Mouse (Mus musculus): ENCODE results near the gene Bsn. TPM values are rescaled to one million over a fixed set of nuclear protein-coding genes. Genes with fewer than 3 reads are reported as not detected.
A peak's percentile ranks its signal among the peaks of the same experiment; 100 is the strongest.

The Bsn gene
- polyA plus RNA-seq, 1 experiment from 2014 or later, result 2.5 TPM

DNA sequence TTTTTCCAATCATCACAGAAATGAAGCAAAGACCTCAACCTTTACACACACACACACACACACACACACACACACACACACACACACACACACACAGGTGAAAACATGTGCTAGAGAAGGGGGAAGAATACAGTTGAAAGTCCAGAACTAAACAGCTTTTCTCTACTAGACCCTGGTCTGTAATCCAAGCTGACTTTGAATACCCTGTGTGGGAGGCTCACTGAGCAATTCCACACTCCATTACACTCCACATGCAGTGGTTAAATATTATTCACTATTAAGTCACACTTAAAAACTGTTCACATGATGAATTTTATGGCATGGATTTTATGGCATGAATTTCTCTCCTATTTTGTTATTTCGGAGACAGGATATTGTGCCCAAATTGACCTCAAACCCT lies 33.4 kb upstream of the Bsn start:
- Histone ChIP-seq H3K4me3 (ENCODE audit: low read depth, low read length) (no peak overlapping the region), H3K27ac (ENCODE audit: low read depth, low read length) (no peak overlapping the region), H3K4me1 (replicated peaks; ENCODE audit: control insufficient read depth, insufficient read depth, low read length) (no peaks in the 10 kb centered on the region), H3K9me3 (ENCODE audit: control insufficient read depth, low read length) (no peaks in the 10 kb centered on the region), H3K27me3 (ENCODE audit: control insufficient read depth, insufficient read depth, low read length) (no peaks in the 10 kb centered on the region), H3K4me2 (ENCODE audit: low read depth, low read length, severe bottlenecking) (no peak overlapping the region), H3K36me3 (ENCODE audit: control insufficient read depth, insufficient read depth, low read length) (no peaks in the 10 kb centered on the region), H3K9ac (ENCODE audit: low read length) (no peak overlapping the region)
- DNase-seq (ENCODE audit: low spot score), result no peak
- WGBS, result 98% methylated on average over 1 of the region's 1 CpGs
- no peak for ATAC-seq (replicated peaks; ENCODE audit: low FRiP score)

GRCm38 (mm10) chr9:108221566-108221965 lies 31.4 kb upstream of the Bsn start:
- no peak overlapping the region for H3K9ac ChIP-seq (ENCODE audit: low read length)
- no peaks in the 10 kb centered on the region for H3K36me3 ChIP-seq (ENCODE audit: control insufficient read depth, insufficient read depth, low read length)
- no peak overlapping the region for H3K4me2 ChIP-seq (ENCODE audit: low read depth, low read length, severe bottlenecking)
- 88% methylated on average over 3 of the region's 3 CpGs for WGBS
- no peak overlapping the region for H3K4me3 ChIP-seq (ENCODE audit: low read depth, low read length)
- DNase-seq (ENCODE audit: low spot score) (no peak), ATAC-seq (replicated peaks; ENCODE audit: low FRiP score) (no peak)
- H3K9me3 ChIP-seq (ENCODE audit: control insufficient read depth, low read length), result no peaks in the 10 kb centered on the region
- H3K4me1 ChIP-seq (replicated peaks; ENCODE audit: control insufficient read depth, insufficient read depth, low read length), result no peaks in the 10 kb centered on the region
- H3K27me3 ChIP-seq (ENCODE audit: control insufficient read depth, insufficient read depth, low read length), result no peaks in the 10 kb centered on the region
- H3K27ac ChIP-seq (ENCODE audit: low read depth, low read length), result no peak overlapping the region

DNA sequence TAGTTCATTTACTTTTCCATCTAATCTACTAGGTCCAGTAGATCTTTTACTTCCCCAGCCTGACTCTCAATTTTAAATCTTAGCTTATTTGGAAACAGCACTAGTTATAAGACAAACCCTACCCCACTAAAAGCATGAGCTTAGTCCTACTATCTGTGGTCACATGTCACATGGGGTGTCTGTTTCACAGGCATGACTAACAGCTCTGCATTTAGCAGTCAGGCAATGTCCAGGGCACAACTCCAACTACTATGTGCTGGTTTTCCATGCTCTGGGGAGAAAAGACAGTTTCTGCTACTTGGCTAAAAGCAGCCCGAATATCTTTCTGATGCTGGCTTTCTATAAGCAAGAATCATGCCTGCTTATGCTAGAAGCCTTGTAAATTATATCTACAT lies 30.2 kb upstream of the Bsn start:
- ATAC-seq (replicated peaks; ENCODE audit: low FRiP score), result no peak
- WGBS, result 100% methylated on average over 1 of the region's 1 CpGs
- H3K27me3 ChIP-seq (ENCODE audit: control insufficient read depth, insufficient read depth, low read length), result no peaks in the 10 kb centered on the region

DNA sequence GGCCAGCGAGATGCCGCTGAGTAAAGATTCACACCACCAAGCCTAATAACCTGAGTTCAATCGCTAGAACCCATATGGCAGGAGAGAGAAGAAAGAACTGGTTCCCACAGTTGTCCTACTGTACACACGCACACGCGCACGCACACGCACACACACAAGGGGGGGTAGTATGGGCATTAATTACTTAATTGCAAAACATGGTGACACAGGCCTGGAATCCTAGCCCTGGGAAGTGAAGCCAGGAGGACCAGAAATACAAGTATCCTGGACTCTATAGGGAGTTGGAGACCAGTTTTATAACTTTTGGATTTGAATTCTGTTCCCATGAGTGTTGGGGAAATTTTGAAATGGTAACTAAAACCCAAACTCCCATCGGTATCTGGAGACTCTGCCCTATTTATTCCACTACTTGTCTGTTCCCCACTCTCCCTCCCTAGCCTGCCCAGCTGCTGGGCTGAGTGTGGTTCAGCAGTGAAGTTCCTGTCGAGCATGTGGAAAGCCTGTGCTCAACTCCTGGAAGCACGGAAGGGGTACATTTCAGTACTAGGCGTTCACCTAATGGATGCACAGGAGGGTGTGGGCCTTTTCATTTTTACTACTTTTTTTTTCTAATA lies 29.7 kb upstream of the Bsn start:
- DNase-seq (ENCODE audit: low spot score) (no peak), ATAC-seq (replicated peaks; ENCODE audit: low FRiP score) (no peak)
- Histone ChIP-seq H3K4me2 (ENCODE audit: low read depth, low read length, severe bottlenecking) (no peak overlapping the region), H3K36me3 (ENCODE audit: control insufficient read depth, insufficient read depth, low read length) (no peaks in the 10 kb centered on the region), H3K4me1 (replicated peaks; ENCODE audit: control insufficient read depth, insufficient read depth, low read length) (no peaks in the 10 kb centered on the region), H3K9ac (ENCODE audit: low read length) (no peak overlapping the region), H3K4me3 (ENCODE audit: low read depth, low read length) (no peak overlapping the region), H3K27me3 (ENCODE audit: control insufficient read depth, insufficient read depth, low read length) (no peaks in the 10 kb centered on the region), H3K27ac (ENCODE audit: low read depth, low read length) (no peak overlapping the region), H3K9me3 (ENCODE audit: control insufficient read depth, low read length) (no peaks in the 10 kb centered on the region)
- WGBS, result 89% methylated on average over 12 of the region's 12 CpGs

More for the DNA sequence above, 30.2 kb upstream of the Bsn start:
- Histone ChIP-seq H3K9me3 (ENCODE audit: control insufficient read depth, low read length) (no peaks in the 10 kb centered on the region), H3K9ac (ENCODE audit: low read length) (no peak overlapping the region), H3K27ac (ENCODE audit: low read depth, low read length) (no peak overlapping the region), H3K4me1 (replicated peaks; ENCODE audit: control insufficient read depth, insufficient read depth, low read length) (no peaks in the 10 kb centered on the region), H3K4me2 (ENCODE audit: low read depth, low read length, severe bottlenecking) (no peak overlapping the region), H3K4me3 (ENCODE audit: low read depth, low read length) (no peak overlapping the region), H3K36me3 (ENCODE audit: control insufficient read depth, insufficient read depth, low read length) (no peaks in the 10 kb centered on the region)
- DNase-seq (ENCODE audit: low spot score), result no peak

- ATAC-seq (replicated peaks; ENCODE audit: low FRiP score), result no peak
- Histone ChIP-seq H3K4me2 (ENCODE audit: low read depth, low read length, severe bottlenecking) (no peak overlapping the region), H3K4me3 (ENCODE audit: low read depth, low read length) (no peak overlapping the region), H3K4me1 (replicated peaks; ENCODE audit: control insufficient read depth, insufficient read depth, low read length) (peaks cover 4% of the 10 kb centered on the region), H3K27me3 (ENCODE audit: control insufficient read depth, insufficient read depth, low read length) (no peaks in the 10 kb centered on the region), H3K9ac (ENCODE audit: low read length) (no peak overlapping the region), H3K36me3 (ENCODE audit: control insufficient read depth, insufficient read depth, low read length) (no peaks in the 10 kb centered on the region), H3K9me3 (ENCODE audit: control insufficient read depth, low read length) (no peaks in the 10 kb centered on the region), H3K27ac (ENCODE audit: low read depth, low read length) (no peak overlapping the region)
- WGBS, result 79% methylated on average over 11 of the region's 11 CpGs
- DNase-seq (ENCODE audit: low spot score), result no peak
Observed at GRCm38 (mm10) chr9:108217936-108218543, 27.9 kb upstream of the Bsn start.

GRCm38 (mm10) chr9:108217406-108217805 lies 27.2 kb upstream of the Bsn start:
- Histone ChIP-seq H3K4me1 (replicated peaks; ENCODE audit: control insufficient read depth, insufficient read depth, low read length) (peaks cover 5% of the 10 kb centered on the region), H3K4me3 (ENCODE audit: low read depth, low read length) (no peak overlapping the region), H3K36me3 (ENCODE audit: control insufficient read depth, insufficient read depth, low read length) (no peaks in the 10 kb centered on the region), H3K27ac (ENCODE audit: low read depth, low read length) (no peak overlapping the region), H3K4me2 (ENCODE audit: low read depth, low read length, severe bottlenecking) (no peak overlapping the region), H3K9ac (ENCODE audit: low read length) (no peak overlapping the region), H3K9me3 (ENCODE audit: control insufficient read depth, low read length) (no peaks in the 10 kb centered on the region), H3K27me3 (ENCODE audit: control insufficient read depth, insufficient read depth, low read length) (no peaks in the 10 kb centered on the region)
- WGBS, result 94% methylated on average over 3 of the region's 3 CpGs
- DNase-seq (ENCODE audit: low spot score) (no peak), ATAC-seq (replicated peaks; ENCODE audit: low FRiP score) (no peak)

DNA sequence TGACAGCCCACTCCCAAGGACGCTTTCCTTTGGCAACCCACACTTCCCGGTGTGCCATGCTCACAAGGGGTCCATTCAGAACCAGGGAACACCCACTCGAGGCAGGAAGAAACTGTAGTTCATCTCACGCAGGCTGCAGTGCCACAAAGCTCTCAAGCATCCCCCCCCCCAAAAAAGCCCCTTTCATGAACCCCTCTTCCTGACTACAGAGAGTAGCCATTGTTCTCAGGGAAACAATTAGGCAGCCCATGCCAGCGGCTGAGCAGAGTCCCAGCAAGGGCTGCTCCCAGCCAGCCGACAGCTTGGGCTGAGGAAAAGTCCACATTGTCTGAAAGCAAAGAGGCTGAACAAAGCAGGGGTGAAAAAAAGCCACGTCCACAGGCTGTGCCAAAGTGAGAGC lies 22.9 kb upstream of the Bsn start:
- Histone ChIP-seq H3K9me3 (ENCODE audit: control insufficient read depth, low read length) (no peaks in the 10 kb centered on the region), H3K9ac (ENCODE audit: low read length) (peak overlapping the region; percentile 20), H3K4me2 (ENCODE audit: low read depth, low read length, severe bottlenecking) (no peak overlapping the region), H3K27ac (ENCODE audit: low read depth, low read length) (peak overlapping the region; percentile 52), H3K27me3 (ENCODE audit: control insufficient read depth, insufficient read depth, low read length) (no peaks in the 10 kb centered on the region), H3K36me3 (ENCODE audit: control insufficient read depth, insufficient read depth, low read length) (peaks cover 6% of the 10 kb centered on the region), H3K4me3 (ENCODE audit: low read depth, low read length) (no peak overlapping the region), H3K4me1 (replicated peaks; ENCODE audit: control insufficient read depth, insufficient read depth, low read length) (peaks cover 5% of the 10 kb centered on the region)
- ATAC-seq (replicated peaks; ENCODE audit: low FRiP score), result peak; percentile 84
- 10% methylated on average over 7 of the region's 7 CpGs for WGBS
- peak; percentile 68 for DNase-seq (ENCODE audit: low spot score)

DNA sequence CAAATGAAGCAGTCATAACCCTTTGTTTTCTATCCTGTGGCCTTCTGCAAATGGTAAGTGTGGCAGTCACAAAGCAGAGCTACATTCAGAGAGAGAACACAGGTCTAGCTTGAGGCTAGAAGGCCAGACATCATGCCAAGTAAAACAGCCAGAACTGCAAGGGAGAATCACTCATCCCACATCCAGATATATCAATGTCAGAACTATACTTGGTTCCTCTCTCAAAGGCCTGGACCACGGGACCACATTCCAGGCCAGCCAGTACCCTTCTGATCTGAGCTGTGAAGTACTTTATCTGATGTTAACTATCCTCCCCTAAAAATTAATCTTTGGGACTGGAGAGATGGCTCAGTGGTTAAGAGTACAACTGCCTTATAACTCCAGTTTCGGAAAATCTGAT lies 22.2 kb upstream of the Bsn start:
- Histone ChIP-seq H3K9me3 (ENCODE audit: control insufficient read depth, low read length) (no peaks in the 10 kb centered on the region), H3K9ac (ENCODE audit: low read length) (no peak overlapping the region), H3K4me3 (ENCODE audit: low read depth, low read length) (no peak overlapping the region), H3K4me2 (ENCODE audit: low read depth, low read length, severe bottlenecking) (no peak overlapping the region), H3K27ac (ENCODE audit: low read depth, low read length) (no peak overlapping the region), H3K36me3 (ENCODE audit: control insufficient read depth, insufficient read depth, low read length) (peaks cover 6% of the 10 kb centered on the region), H3K4me1 (replicated peaks; ENCODE audit: control insufficient read depth, insufficient read depth, low read length) (peaks cover 5% of the 10 kb centered on the region), H3K27me3 (ENCODE audit: control insufficient read depth, insufficient read depth, low read length) (no peaks in the 10 kb centered on the region)
- DNase-seq (ENCODE audit: low spot score) (no peak), ATAC-seq (replicated peaks; ENCODE audit: low FRiP score) (no peak)
- 80% methylated on average over 2 of the region's 2 CpGs for WGBS

GRCm38 (mm10) chr9:108205571-108205901 lies 15.4 kb upstream of the Bsn start:
- peaks cover 10% of the 10 kb centered on the region for H3K36me3 ChIP-seq (ENCODE audit: control insufficient read depth, insufficient read depth, low read length)
- WGBS, result 83% methylated on average over 3 of the region's 3 CpGs
- no peak overlapping the region for H3K27ac ChIP-seq (ENCODE audit: low read depth, low read length)
- H3K4me2 ChIP-seq (ENCODE audit: low read depth, low read length, severe bottlenecking), result no peak overlapping the region
- DNase-seq (ENCODE audit: low spot score) (no peak), ATAC-seq (replicated peaks; ENCODE audit: low FRiP score) (no peak)
- no peaks in the 10 kb centered on the region for H3K9me3 ChIP-seq (ENCODE audit: control insufficient read depth, low read length)
- H3K9ac ChIP-seq (ENCODE audit: low read length), result no peak overlapping the region
- H3K27me3 ChIP-seq (ENCODE audit: control insufficient read depth, insufficient read depth, low read length), result no peaks in the 10 kb centered on the region
- peaks cover 7% of the 10 kb centered on the region for H3K4me1 ChIP-seq (replicated peaks; ENCODE audit: control insufficient read depth, insufficient read depth, low read length)
- H3K4me3 ChIP-seq (ENCODE audit: low read depth, low read length), result no peak overlapping the region
